Mouse (Mus musculus) neural tube, embryonic 15.5 days (tissue): ENCODE results near the gene R3hdm1. TPM values are rescaled to one million over a fixed set of nuclear protein-coding genes. Genes with fewer than 3 reads are reported as not detected.

ENCODE experiments used
- microRNA counts: library from miRNA; unstranded; fragments of <30 nt; microRNA quantifications from one replicate; lab custom pipeline; 2016
- microRNA-seq: library from miRNA; unstranded; fragments of <30 nt; microRNA quantifications from one replicate; pipeline ENCODE4, GENCODE M21; 2017
- polyA plus RNA-seq: library from polyadenylated mRNA; unstranded; fragments of >200 nt; fragmentation: Nextera tagmentation; extraction: Ambion mirVana; gene quantifications from 2 replicates; pipeline ENCODE4 v1.2.1, GENCODE M21; 2015

R3hdm1 gene
- polyA plus RNA-seq, 1 experiment from 2014 or later = 78.7 TPM

MicroRNA genes within 50 kb of the gene (microRNA counts, 519-probe panel; counts per million panel counts)
- 3,251 counts per million, percentile 79 among the panel's probes with 10 or more counts for microRNA mmu-miR-128 (lab: Ali Mortazavi, UCI)

Small RNAs within 50 kb of the gene (microRNA-seq; reads per million reads assigned to microRNA genes)
- gene Mir128-1 = 1,336 reads per million, percentile 82 among the genes with 10 or more reads in this experiment

Other genes starting within 250 kb of the R3hdm1 start
- 0.68 and 0.97 TPM in 2 replicates for gene Map3k19, start 248.3 kb upstream of the R3hdm1 start, polyA plus RNA-seq
- 21.5 and 22.5 TPM in 2 replicates for gene Rab3gap1, start 234.5 kb upstream of the R3hdm1 start, polyA plus RNA-seq
- 4.1 and 4.8 TPM in 2 replicates for gene Zranb3, start 254 bp upstream of the R3hdm1 start, polyA plus RNA-seq
- 73.0 and 80.4 TPM in 2 replicates for gene Ubxn4, start 140.7 kb downstream of the R3hdm1 start, polyA plus RNA-seq
- gene Lct, start 225.0 kb downstream of the R3hdm1 start, polyA plus RNA-seq = 0.12 and 0.52 TPM in 2 replicates